Mouse (Mus musculus) E14TG2a.4 (cell line): ENCODE results near the gene Gm5615.

Experiments
- H3K27me3 ChIP-seq: 2 replicates; pipeline ENCODE4 v1.6.1; 2014; ENCODE audit warnings: low read length, control low read depth; ENCODE audit not compliant: insufficient read depth
- H3K36me3 ChIP-seq: 2 replicates; pipeline ENCODE4 v1.6.1; 2014; ENCODE audit warnings: low read length, control low read depth; ENCODE audit not compliant: insufficient read depth
- H3K4me1 ChIP-seq: replicated peaks from 2 replicates; pipeline ENCODE4 v1.6.1; 2014; ENCODE audit warnings: low read depth, low read length, control low read depth
- H3K4me3 ChIP-seq: replicated peaks from 2 replicates; pipeline ENCODE4 v1.5.1; 2014; ENCODE audit warnings: mild to moderate bottlenecking, low read length
- H3K9me3 ChIP-seq: 2 replicates; pipeline ENCODE4 v1.6.1; 2014; ENCODE audit warnings: low read length, control low read depth
- CTCF ChIP-seq: conservative IDR thresholded peaks from 2 replicates; pipeline ENCODE4 v1.5.1; 2014; ENCODE audit warnings: low read length
- NANOG ChIP-seq: IDR thresholded peaks from 2 replicates; pipeline ENCODE4 v1.6.1; 2014; ENCODE audit warnings: borderline replicate concordance, low read length, mixed read lengths
- POU5F1 ChIP-seq: IDR thresholded peaks from 2 replicates; pipeline ENCODE4 v1.6.1; 2014; ENCODE audit warnings: low read length, borderline replicate concordance

Gm5615 gene

GRCm38 (mm10) chr9:36541863-36542262, at the start of gene Gm5615:
Gm5615 (minus strand) TSS chr9:36541963.
- H3K4me3 ChIP-seq = no peak within 1 kb of the TSS
- H3K9me3 ChIP-seq = no peaks in the 10 kb centered on the region
- TF ChIP-seq NANOG (no peak), POU5F1 (no peak), CTCF (no peak)
- H3K27me3 ChIP-seq = no peaks in the 10 kb centered on the region
- H3K4me1 ChIP-seq = no peaks in the 10 kb centered on the region
- H3K36me3 ChIP-seq = no peaks in the 10 kb centered on the region

DNA sequence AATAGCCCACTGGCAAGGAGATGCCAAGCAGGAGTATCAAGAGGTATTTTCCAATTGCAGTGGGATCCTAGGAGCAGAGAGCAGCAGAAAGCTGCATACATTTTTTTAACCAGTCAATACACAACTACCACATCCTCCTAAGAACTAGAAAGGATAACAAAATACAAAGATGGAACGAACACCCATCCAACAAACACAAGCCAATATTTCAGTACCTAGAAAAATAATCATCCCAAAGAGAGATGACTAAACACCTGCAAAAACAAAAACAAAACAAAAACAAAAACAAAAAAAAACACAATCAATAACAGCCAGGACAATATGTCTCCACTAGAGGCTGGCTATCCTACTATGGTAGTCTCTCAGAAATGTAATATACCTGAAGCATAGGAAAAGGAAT, 40.8 kb upstream of the Gm5615 start, which contains the start of gene Gm17689:
Gene Gm17689 (minus strand): TSS at position 101 of the 400 bp plus-strand sequence.
- H3K36me3 ChIP-seq = no peaks in the 10 kb centered on the region
- peaks cover 14% of the 10 kb centered on the region for H3K9me3 ChIP-seq
- no peak within 1 kb of the TSS for H3K4me3 ChIP-seq
- no peaks in the 10 kb centered on the region for H3K27me3 ChIP-seq
- H3K4me1 ChIP-seq = no peaks in the 10 kb centered on the region
- TF ChIP-seq CTCF = no peak
- no peak for TF ChIP-seq NANOG
- no peak for TF ChIP-seq POU5F1

DNA sequence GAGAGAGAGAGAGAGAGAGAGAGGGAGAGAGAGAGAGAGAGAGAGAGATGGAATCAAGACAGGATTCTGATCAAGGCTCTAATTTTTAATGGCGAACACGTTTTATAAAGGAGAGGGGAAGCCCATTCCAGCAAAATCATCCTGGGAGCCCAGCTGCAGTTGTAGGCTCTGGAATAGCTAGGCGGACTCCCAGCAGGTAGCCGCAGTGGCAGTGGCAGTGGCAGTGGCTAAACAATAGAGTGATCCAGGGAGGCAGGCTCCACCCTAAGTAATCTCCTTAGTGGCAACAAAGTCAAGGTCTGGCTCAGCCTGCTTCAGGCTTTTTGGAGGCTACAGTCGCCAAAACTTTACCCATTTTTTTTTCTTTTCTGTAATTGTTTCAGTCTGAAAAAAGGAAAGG, 37.6 kb downstream of the Gm5615 start:
- H3K4me1 ChIP-seq = no peaks in the 10 kb centered on the region
- H3K4me3 ChIP-seq = no peak overlapping the region
- no peaks in the 10 kb centered on the region; the same call in 1 of the 2 replicates for H3K36me3 ChIP-seq
- TF ChIP-seq CTCF (no peak), POU5F1 (no peak), NANOG (no peak)
- no peaks in the 10 kb centered on the region for H3K27me3 ChIP-seq
- peaks cover 93% of the 10 kb centered on the region for H3K9me3 ChIP-seq

DNA sequence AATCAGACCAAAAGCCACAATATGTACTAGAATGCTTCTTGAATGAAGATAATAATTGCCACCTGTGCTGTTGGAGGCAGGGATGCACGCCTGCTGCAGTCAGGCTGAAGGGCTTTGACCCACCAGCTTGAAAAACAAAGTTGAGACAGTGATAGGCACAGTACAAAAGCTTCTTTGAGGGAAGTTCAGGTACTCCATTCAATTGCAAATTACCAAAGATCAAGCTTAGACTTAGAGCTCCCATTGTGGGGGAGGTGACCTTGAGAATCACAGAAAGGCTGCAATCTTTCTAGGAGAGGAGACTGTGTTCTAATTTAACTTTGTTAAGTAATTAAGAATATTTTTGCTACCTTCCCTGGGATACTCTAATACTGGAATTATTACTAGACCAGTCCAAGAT, 45.9 kb downstream of the Gm5615 start:
- H3K4me3 ChIP-seq = no peak overlapping the region
- H3K36me3 ChIP-seq = no peaks in the 10 kb centered on the region
- no peaks in the 10 kb centered on the region for H3K27me3 ChIP-seq
- no peaks in the 10 kb centered on the region for H3K4me1 ChIP-seq
- H3K9me3 ChIP-seq = peaks cover 81% of the 10 kb centered on the region
- TF ChIP-seq CTCF (no peak), POU5F1 (no peak), NANOG (peak; percentile 87)

DNA sequence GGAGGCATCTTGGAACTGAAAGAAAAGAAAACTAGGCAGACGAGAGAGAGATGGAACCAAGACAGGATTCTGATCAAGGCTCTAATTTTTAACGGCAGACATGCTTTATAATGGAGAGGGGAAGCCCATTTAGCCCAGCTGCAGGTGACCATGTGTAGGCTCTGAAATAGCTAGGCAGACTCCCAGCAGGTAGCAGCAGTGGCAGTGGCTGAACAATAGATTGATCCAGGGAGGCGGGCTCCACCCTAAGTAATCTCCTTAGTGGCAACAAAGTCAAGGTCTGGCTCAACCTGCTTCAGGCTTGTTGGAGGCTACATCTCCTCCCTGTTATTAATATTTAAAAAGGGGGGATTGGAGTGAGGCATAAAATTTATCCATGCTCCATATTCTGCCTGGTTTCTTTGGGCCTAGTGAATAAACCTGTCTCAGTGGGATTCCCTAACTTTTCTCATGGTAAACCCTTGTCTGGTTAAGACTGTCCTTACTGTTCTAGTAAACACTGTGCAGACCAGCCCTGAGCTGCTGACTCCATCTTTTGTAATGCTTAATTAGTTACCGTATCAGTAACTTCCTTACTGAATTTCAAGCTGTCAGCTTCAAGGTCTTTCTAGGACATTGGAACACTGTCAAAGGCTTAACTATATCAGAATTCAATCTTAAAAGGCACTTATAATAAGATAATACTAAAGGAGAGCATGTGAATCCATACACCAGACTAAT, 47.1 kb downstream of the Gm5615 start:
- Histone ChIP-seq H3K4me3 (no peak overlapping the region), H3K27me3 (no peaks in the 10 kb centered on the region), H3K4me1 (no peaks in the 10 kb centered on the region), H3K36me3 (no peaks in the 10 kb centered on the region), H3K9me3 (peaks cover 70% of the 10 kb centered on the region)
- TF ChIP-seq CTCF (no peak), NANOG (no peak), POU5F1 (no peak)
